Mouse (Mus musculus): ENCODE measurements around the gene S1pr5. TPM values are rescaled to one million over a fixed set of nuclear protein-coding genes. Genes with fewer than 3 reads are reported as not detected.
A peak's percentile ranks its signal among the peaks of the same experiment; 100 is the strongest.
"Not testable (repeated sequence)": the region's sequence is repeated elsewhere in the genome, so short reads cannot be mapped to it uniquely, and the experiment has no call there.

The S1pr5 gene
- polyA plus RNA-seq (2012; rRNA removed): 0.08 and 0.18 TPM in 2 replicates

- H3K36me3 ChIP-seq (ENCODE audit: control insufficient read depth, insufficient read depth, low read length): no peaks in the 10 kb centered on the region
- peak within 1 kb of the TSS; percentile 57 for H3K4me3 ChIP-seq (ENCODE audit: low read depth, low read length)
- no peak for TF ChIP-seq CTCF (IDR thresholded peaks at IDR 0.05; ENCODE audit: extremely low read depth, insufficient read length, insufficient replicate concordance, low read depth, low read length)
- no peak for TF ChIP-seq POLR2A (IDR thresholded peaks at IDR 0.05; ENCODE audit: low read depth, low read length)
- H3K4me1 ChIP-seq (ENCODE audit: control insufficient read depth, insufficient read depth, insufficient read length, low read length): peaks cover 12% of the 10 kb centered on the region
- WGBS: 2% methylated on average over 29 of the region's 30 CpGs
- H3K27ac ChIP-seq (ENCODE audit: insufficient read depth, low read depth, low read length): no peak within 1 kb of the TSS
- peaks cover 44% of the 10 kb centered on the region for H3K27me3 ChIP-seq (ENCODE audit: control insufficient read depth, insufficient read depth, low read length)
Observed at GRCm38 (mm10) chr9:21248326-21248725, at the start of gene S1pr5. Gene S1pr5 (minus strand): TSS chr9:21248443.

DNA sequence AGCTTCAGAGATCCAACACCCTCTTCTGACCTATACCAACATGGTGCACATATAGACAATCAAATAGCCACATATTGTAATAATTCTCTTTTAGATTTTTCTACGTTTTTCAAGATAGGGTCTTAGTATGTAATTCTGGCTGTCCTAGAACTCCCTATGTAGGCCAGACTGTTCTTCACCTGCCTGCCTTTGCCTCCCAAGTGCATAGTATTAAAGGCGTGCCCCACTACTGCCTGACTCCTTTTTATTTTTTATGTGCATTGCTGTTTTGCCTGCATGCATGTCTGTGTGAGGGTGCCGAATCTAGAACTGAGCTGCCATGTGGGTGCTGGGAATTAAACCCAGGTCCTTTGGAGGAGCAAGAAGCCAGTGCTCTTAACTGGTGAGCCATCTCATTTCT, 44.0 kb upstream of the S1pr5 start:
- H3K27ac ChIP-seq (ENCODE audit: insufficient read depth, low read depth, low read length): no peak overlapping the region
- H3K4me3 ChIP-seq (ENCODE audit: low read depth, low read length): no peak overlapping the region
- H3K36me3 ChIP-seq (ENCODE audit: control insufficient read depth, insufficient read depth, low read length): peaks cover 15% of the 10 kb centered on the region
- 87% methylated on average over 3 of the region's 3 CpGs for WGBS
- no peaks in the 10 kb centered on the region for H3K27me3 ChIP-seq (ENCODE audit: control insufficient read depth, insufficient read depth, low read length)
- no peak for TF ChIP-seq POLR2A (IDR thresholded peaks at IDR 0.05; ENCODE audit: low read depth, low read length)
- no peak for TF ChIP-seq CTCF (IDR thresholded peaks at IDR 0.05; ENCODE audit: extremely low read depth, insufficient read length, insufficient replicate concordance, low read depth, low read length)
- H3K4me1 ChIP-seq (ENCODE audit: control insufficient read depth, insufficient read depth, insufficient read length, low read length): peaks cover 6% of the 10 kb centered on the region

- H3K4me3 ChIP-seq (ENCODE audit: low read depth, low read length): peak overlapping the region; percentile 74
- peaks cover 13% of the 10 kb centered on the region for H3K36me3 ChIP-seq (ENCODE audit: control insufficient read depth, insufficient read depth, low read length)
- H3K27me3 ChIP-seq (ENCODE audit: control insufficient read depth, insufficient read depth, low read length); H3K4me1 ChIP-seq (ENCODE audit: control insufficient read depth, insufficient read depth, insufficient read length, low read length): not testable (repeated sequence)
- WGBS: 10% methylated on average over 7 of the region's 7 CpGs
- H3K27ac ChIP-seq (ENCODE audit: insufficient read depth, low read depth, low read length): peak overlapping the region; percentile 35; the same call in 1 of the 2 replicates
Observed at GRCm38 (mm10) chr9:21291868-21292267, 43.6 kb upstream of the S1pr5 start.

DNA sequence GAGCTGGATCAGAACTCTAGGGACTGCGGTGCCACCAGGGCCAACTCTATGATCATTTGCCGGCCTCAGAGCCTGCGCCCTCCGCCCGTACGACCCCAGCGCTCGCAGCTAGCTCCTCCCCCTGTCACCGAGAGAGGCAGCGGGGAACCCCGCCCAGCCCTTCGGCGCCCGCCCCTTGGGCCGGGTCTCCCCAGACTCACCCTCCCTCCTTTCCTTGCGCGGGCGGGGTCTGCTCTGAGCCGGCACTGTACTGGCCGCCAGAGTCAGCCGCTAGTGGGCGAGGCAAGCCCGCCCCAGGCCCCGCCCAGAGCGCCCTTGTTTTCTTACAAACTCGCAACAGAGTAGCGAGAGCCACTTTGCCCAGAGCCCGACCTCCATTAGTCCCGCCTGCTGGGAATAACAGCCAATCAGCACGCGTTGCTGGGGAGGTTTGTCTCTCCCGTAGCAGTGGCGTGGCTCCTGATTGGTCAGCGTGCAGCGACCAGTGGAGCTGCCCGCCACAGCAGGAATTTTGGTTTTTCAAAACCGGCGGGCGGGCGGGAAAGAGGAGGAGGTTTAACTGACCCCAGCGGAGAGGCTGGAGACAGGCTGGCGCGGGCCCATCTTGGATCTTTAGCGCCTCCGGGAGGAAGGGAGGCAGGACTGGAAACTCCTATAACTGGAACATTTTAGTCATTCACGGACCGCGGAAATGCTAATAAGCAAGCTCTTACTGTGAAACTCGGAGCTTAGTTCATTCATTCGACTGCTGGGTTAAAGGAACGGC, 43.0 kb upstream of the S1pr5 start, which contains the start of gene Cdkn2d:
TSS of gene Cdkn2d (minus strand) at position 386 of the 766 bp plus-strand sequence.
- peak within 1 kb of the TSS; percentile 83 for H3K4me3 ChIP-seq (ENCODE audit: low read depth, low read length)
- H3K27ac ChIP-seq (ENCODE audit: insufficient read depth, low read depth, low read length): peak within 1 kb of the TSS; percentile 61
- peaks cover 9% of the 10 kb centered on the region for H3K4me1 ChIP-seq (ENCODE audit: control insufficient read depth, insufficient read depth, insufficient read length, low read length)
- WGBS: under 1% methylated on average over 48 of the region's 51 CpGs
- no peaks in the 10 kb centered on the region for H3K27me3 ChIP-seq (ENCODE audit: control insufficient read depth, insufficient read depth, low read length)
- no peak for TF ChIP-seq CTCF (IDR thresholded peaks at IDR 0.05; ENCODE audit: extremely low read depth, insufficient read length, insufficient replicate concordance, low read depth, low read length)
- peak; percentile 70; the same call in 1 of the 2 replicates for TF ChIP-seq POLR2A (IDR thresholded peaks at IDR 0.05; ENCODE audit: low read depth, low read length)
- peaks cover 6% of the 10 kb centered on the region for H3K36me3 ChIP-seq (ENCODE audit: control insufficient read depth, insufficient read depth, low read length)

- H3K36me3 ChIP-seq (ENCODE audit: control insufficient read depth, insufficient read depth, low read length): peaks cover 1% of the 10 kb centered on the region
- peak overlapping the region; percentile 61 for H3K27ac ChIP-seq (ENCODE audit: insufficient read depth, low read depth, low read length)
- H3K27me3 ChIP-seq (ENCODE audit: control insufficient read depth, insufficient read depth, low read length): no peaks in the 10 kb centered on the region
- WGBS: under 1% methylated on average over 20 of the region's 20 CpGs
- H3K4me3 ChIP-seq (ENCODE audit: low read depth, low read length): peak overlapping the region; percentile 83
- TF ChIP-seq POLR2A (IDR thresholded peaks at IDR 0.05; ENCODE audit: low read depth, low read length) (no peak), CTCF (IDR thresholded peaks at IDR 0.05; ENCODE audit: extremely low read depth, insufficient read length, insufficient replicate concordance, low read depth, low read length) (no peak)
- H3K4me1 ChIP-seq (ENCODE audit: control insufficient read depth, insufficient read depth, insufficient read length, low read length): peaks cover 9% of the 10 kb centered on the region
Observed at GRCm38 (mm10) chr9:21290589-21290988, 42.3 kb upstream of the S1pr5 start.

DNA sequence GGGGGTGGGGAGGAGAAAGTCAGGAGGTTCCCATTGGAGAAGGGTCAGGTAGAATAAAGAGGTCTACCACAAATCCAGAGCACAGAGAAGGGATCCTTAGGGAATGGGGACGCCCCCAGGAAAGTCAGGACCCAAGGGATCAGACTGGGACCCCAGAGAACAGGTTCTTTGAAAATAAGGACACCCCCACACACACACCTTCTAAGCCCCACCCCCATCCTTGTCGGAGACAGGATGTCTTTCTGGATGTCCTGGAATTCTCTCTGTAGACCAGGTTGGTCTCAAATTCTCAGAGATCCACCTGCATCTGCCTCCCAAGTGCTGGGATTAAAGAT, 41.1 kb upstream of the S1pr5 start:
- H3K4me3 ChIP-seq (ENCODE audit: low read depth, low read length): no peak overlapping the region
- H3K27me3 ChIP-seq (ENCODE audit: control insufficient read depth, insufficient read depth, low read length): no peaks in the 10 kb centered on the region
- WGBS: 83% methylated on average over 2 of the region's 2 CpGs
- no peak overlapping the region for H3K27ac ChIP-seq (ENCODE audit: insufficient read depth, low read depth, low read length)
- peaks cover 9% of the 10 kb centered on the region for H3K4me1 ChIP-seq (ENCODE audit: control insufficient read depth, insufficient read depth, insufficient read length, low read length)
- TF ChIP-seq POLR2A (IDR thresholded peaks at IDR 0.05; ENCODE audit: low read depth, low read length) (no peak), CTCF (IDR thresholded peaks at IDR 0.05; ENCODE audit: extremely low read depth, insufficient read length, insufficient replicate concordance, low read depth, low read length) (no peak)
- peaks cover 4% of the 10 kb centered on the region; the same call in 1 of the 2 replicates for H3K36me3 ChIP-seq (ENCODE audit: control insufficient read depth, insufficient read depth, low read length)

- peaks cover 4% of the 10 kb centered on the region; the same call in 1 of the 2 replicates for H3K36me3 ChIP-seq (ENCODE audit: control insufficient read depth, insufficient read depth, low read length)
- TF ChIP-seq POLR2A (IDR thresholded peaks at IDR 0.05; ENCODE audit: low read depth, low read length) (no peak), CTCF (IDR thresholded peaks at IDR 0.05; ENCODE audit: extremely low read depth, insufficient read length, insufficient replicate concordance, low read depth, low read length) (no peak)
- H3K4me3 ChIP-seq (ENCODE audit: low read depth, low read length): peak overlapping the region; percentile 76
- peaks cover 9% of the 10 kb centered on the region for H3K4me1 ChIP-seq (ENCODE audit: control insufficient read depth, insufficient read depth, insufficient read length, low read length)
- no peaks in the 10 kb centered on the region for H3K27me3 ChIP-seq (ENCODE audit: control insufficient read depth, insufficient read depth, low read length)
- peak overlapping the region; percentile 67 for H3K27ac ChIP-seq (ENCODE audit: insufficient read depth, low read depth, low read length)
- WGBS: 73% methylated on average over 13 of the region's 13 CpGs
Observed at GRCm38 (mm10) chr9:21288404-21289336, 40.4 kb upstream of the S1pr5 start.

All from small intestine, adult 2 months (tissue).